Mouse (Mus musculus): ENCODE results near the gene Gli1. TPM values are rescaled to one million over a fixed set of nuclear protein-coding genes. Genes with fewer than 3 reads are reported as not detected.

Gene Gli1
- 1.1 and 1.5 TPM in 2 replicates for polyA plus RNA-seq (2015; fragmentation: Nextera tagmentation; extraction: Ambion mirVana)

GRCm38 (mm10) chr10:127341891-127342639 is at the start of gene Gli1:
Gli1 (minus strand) TSS chr10:127341974.
- no peaks in the 10 kb centered on the region for H3K9me3 ChIP-seq
- ATAC-seq (replicated peaks): 0 out of 2 replicates have a peak, but pooled peaks have one; percentile 18
- H3K27ac ChIP-seq: no peak within 1 kb of the TSS
- H3K36me3 ChIP-seq (replicated peaks): no peaks in the 10 kb centered on the region
- H3K4me3 ChIP-seq: peak within 1 kb of the TSS; percentile 24
- H3K4me2 ChIP-seq: peak within 1 kb of the TSS; percentile 49
- H3K4me1 ChIP-seq: peaks cover 37% of the 10 kb centered on the region
- H3K27me3 ChIP-seq (replicated peaks): peaks cover 32% of the 10 kb centered on the region
- H3K9ac ChIP-seq: no peak within 1 kb of the TSS
- under 1% methylated on average over 29 of the region's 29 CpGs for WGBS

- no peak for ATAC-seq (replicated peaks)
- Histone ChIP-seq H3K4me2 (peak overlapping the region; percentile 57), H3K36me3 (replicated peaks) (no peaks in the 10 kb centered on the region), H3K4me3 (peak overlapping the region; percentile 85), H3K27ac (no peak overlapping the region), H3K27me3 (replicated peaks) (no peaks in the 10 kb centered on the region), H3K9me3 (no peaks in the 10 kb centered on the region), H3K9ac (peak overlapping the region; percentile 85; the same call in 1 of the 2 replicates), H3K4me1 (peaks cover 19% of the 10 kb centered on the region)
- 54% methylated on average over 2 of the region's 2 CpGs for WGBS
These were observed 40.0 kb upstream of the Gli1 start for GRCm38 (mm10) chr10:127381743-127382134.

- H3K9ac ChIP-seq: peak overlapping the region; percentile 85
- H3K27ac ChIP-seq: peak overlapping the region; percentile 94
- H3K36me3 ChIP-seq (replicated peaks): no peaks in the 10 kb centered on the region
- H3K27me3 ChIP-seq (replicated peaks): no peaks in the 10 kb centered on the region
- no peaks in the 10 kb centered on the region for H3K9me3 ChIP-seq
- H3K4me2 ChIP-seq: peak overlapping the region; percentile 57
- peak overlapping the region; percentile 85 for H3K4me3 ChIP-seq
- WGBS: 2% methylated on average over 33 of the region's 79 CpGs
- peaks cover 19% of the 10 kb centered on the region for H3K4me1 ChIP-seq
- peak; percentile 83 for ATAC-seq (replicated peaks)
These were observed 39.3 kb upstream of the Gli1 start for GRCm38 (mm10) chr10:127380767-127381742.

GRCm38 (mm10) chr10:127380251-127380691 is 38.5 kb upstream of the Gli1 start, which contains the start of gene R3hdm2:
R3hdm2 (plus strand) TSS chr10:127380327.
- Histone ChIP-seq H3K9ac (peak within 1 kb of the TSS; percentile 85), H3K4me1 (peaks cover 19% of the 10 kb centered on the region), H3K9me3 (no peaks in the 10 kb centered on the region), H3K4me2 (peak within 1 kb of the TSS; percentile 70), H3K27me3 (replicated peaks) (no peaks in the 10 kb centered on the region), H3K36me3 (replicated peaks) (no peaks in the 10 kb centered on the region), H3K27ac (peak within 1 kb of the TSS; percentile 94), H3K4me3 (peak within 1 kb of the TSS; percentile 85)
- under 1% methylated on average over 38 of the region's 53 CpGs for WGBS
- ATAC-seq (replicated peaks): peak; percentile 96

- Histone ChIP-seq H3K4me1 (peaks cover 19% of the 10 kb centered on the region), H3K4me2 (peak overlapping the region; percentile 70), H3K9me3 (no peaks in the 10 kb centered on the region), H3K36me3 (replicated peaks) (no peaks in the 10 kb centered on the region), H3K4me3 (peak overlapping the region; percentile 85), H3K27me3 (replicated peaks) (no peaks in the 10 kb centered on the region), H3K27ac (peak overlapping the region; percentile 94), H3K9ac (0 out of 2 replicates have a peak overlapping the region, but pooled peaks have one; percentile 85)
- ATAC-seq (replicated peaks): no peak
- 84% methylated on average over 8 of the region's 8 CpGs for WGBS
These were observed 37.9 kb upstream of the Gli1 start for GRCm38 (mm10) chr10:127379654-127380053.

GRCm38 (mm10) chr10:127377700-127378099 is 35.9 kb upstream of the Gli1 start:
- H3K27me3 ChIP-seq (replicated peaks): no peaks in the 10 kb centered on the region
- no peak overlapping the region for H3K4me2 ChIP-seq
- ATAC-seq (replicated peaks): no peak
- WGBS: 77% methylated on average over 3 of the region's 3 CpGs
- H3K4me3 ChIP-seq: no peak overlapping the region
- H3K27ac ChIP-seq: no peak overlapping the region
- H3K9me3 ChIP-seq: no peaks in the 10 kb centered on the region
- H3K36me3 ChIP-seq (replicated peaks): no peaks in the 10 kb centered on the region
- peaks cover 16% of the 10 kb centered on the region for H3K4me1 ChIP-seq
- no peak overlapping the region for H3K9ac ChIP-seq

- no peaks in the 10 kb centered on the region for H3K9me3 ChIP-seq
- no peak overlapping the region for H3K27ac ChIP-seq
- no peaks in the 10 kb centered on the region for H3K36me3 ChIP-seq (replicated peaks)
- no peak overlapping the region for H3K4me3 ChIP-seq
- no peak overlapping the region for H3K4me2 ChIP-seq
- no peak overlapping the region for H3K9ac ChIP-seq
- 61% methylated on average over 2 of the region's 2 CpGs for WGBS
- no peak for ATAC-seq (replicated peaks)
- no peaks in the 10 kb centered on the region for H3K4me1 ChIP-seq
- no peaks in the 10 kb centered on the region for H3K27me3 ChIP-seq (replicated peaks)
These were observed 29.2 kb upstream of the Gli1 start for GRCm38 (mm10) chr10:127371023-127371422.

GRCm38 (mm10) chr10:127369834-127370820 is 28.4 kb upstream of the Gli1 start, which contains the start of gene Inhbc:
Inhbc (minus strand) TSS chr10:127370431.
- H3K4me2 ChIP-seq: no peak within 1 kb of the TSS
- no peaks in the 10 kb centered on the region for H3K4me1 ChIP-seq
- H3K9me3 ChIP-seq: no peaks in the 10 kb centered on the region
- no peak within 1 kb of the TSS for H3K27ac ChIP-seq
- no peaks in the 10 kb centered on the region for H3K27me3 ChIP-seq (replicated peaks)
- WGBS: 81% methylated on average over 22 of the region's 22 CpGs
- H3K9ac ChIP-seq: no peak within 1 kb of the TSS
- no peaks in the 10 kb centered on the region for H3K36me3 ChIP-seq (replicated peaks)
- H3K4me3 ChIP-seq: no peak within 1 kb of the TSS
- ATAC-seq (replicated peaks): no peak

GRCm38 (mm10) chr10:127368273-127368672 is 26.5 kb upstream of the Gli1 start:
- no peaks in the 10 kb centered on the region for H3K27me3 ChIP-seq (replicated peaks)
- 80% methylated on average over 2 of the region's 2 CpGs for WGBS
- H3K36me3 ChIP-seq (replicated peaks): no peaks in the 10 kb centered on the region
- H3K4me1 ChIP-seq: no peaks in the 10 kb centered on the region
- H3K4me2 ChIP-seq: no peak overlapping the region
- H3K4me3 ChIP-seq: no peak overlapping the region
- no peak overlapping the region for H3K9ac ChIP-seq
- H3K9me3 ChIP-seq: no peaks in the 10 kb centered on the region
- no peak for ATAC-seq (replicated peaks)
- no peak overlapping the region for H3K27ac ChIP-seq

- Histone ChIP-seq H3K4me2 (no peak overlapping the region), H3K9ac (no peak overlapping the region), H3K9me3 (no peaks in the 10 kb centered on the region), H3K27me3 (replicated peaks) (no peaks in the 10 kb centered on the region), H3K4me3 (no peak overlapping the region), H3K27ac (no peak overlapping the region), H3K4me1 (no peaks in the 10 kb centered on the region), H3K36me3 (replicated peaks) (no peaks in the 10 kb centered on the region)
- 72% methylated on average over 5 of the region's 5 CpGs for WGBS
- ATAC-seq (replicated peaks): no peak
These were observed 25.3 kb upstream of the Gli1 start for GRCm38 (mm10) chr10:127367116-127367515.

GRCm38 (mm10) chr10:127360714-127361113 is 18.9 kb upstream of the Gli1 start:
- Histone ChIP-seq H3K36me3 (replicated peaks) (no peaks in the 10 kb centered on the region), H3K4me3 (no peak overlapping the region), H3K9ac (no peak overlapping the region), H3K4me2 (no peak overlapping the region), H3K27ac (no peak overlapping the region), H3K27me3 (replicated peaks) (no peaks in the 10 kb centered on the region), H3K9me3 (no peaks in the 10 kb centered on the region), H3K4me1 (no peaks in the 10 kb centered on the region)
- ATAC-seq (replicated peaks): no peak
- WGBS: 84% methylated on average over 3 of the region's 3 CpGs

Measured in midbrain, embryonic 15.5 days (tissue).